Mouse (Mus musculus) kidney, postnatal 0 days (tissue): ENCODE results near the gene Rtl9. TPM values are rescaled to one million over a fixed set of nuclear protein-coding genes. Genes with fewer than 3 reads are reported as not detected.
A peak's percentile ranks its signal among the peaks of the same experiment; 100 is the strongest.

Experiments used
- ATAC-seq: fragments of 200-750 bp; cut with Nextera tagmentation; replicated peaks from 2 replicates; pipeline ENCODE4 v1.8.0; 2017; ENCODE audit warnings: low read depth, moderate number of reproducible peaks, moderate TSS enrichment, moderate library complexity; ENCODE audit not compliant: low FRiP score
- DNase-seq: peaks from one replicate; pipeline ENCODE4 v3.0.0-alpha.2; 2016; ENCODE audit warnings: low spot score
- H3K27ac ChIP-seq: fragments of 300-500 bp; sonication (generic); 2 replicates; pipeline ENCODE4 v1.5.1; 2014; ENCODE audit warnings: mild to moderate bottlenecking
- H3K27me3 ChIP-seq: fragments of 300-500 bp; sonication (generic); 2 replicates; pipeline ENCODE4 v1.6.1; 2014; ENCODE audit warnings: low read length, mixed read lengths; ENCODE audit not compliant: insufficient read depth
- H3K36me3 ChIP-seq: fragments of 300-500 bp; sonication (generic); 2 replicates; pipeline ENCODE4 v1.6.1; 2014; ENCODE audit warnings: low read length, mixed read lengths; ENCODE audit not compliant: insufficient read depth
- H3K4me1 ChIP-seq: fragments of 300-500 bp; sonication (generic); replicated peaks from 2 replicates; pipeline ENCODE4 v1.6.1; 2014; ENCODE audit warnings: antibody characterized with exemption, low read length, mixed read lengths; ENCODE audit not compliant: insufficient read depth
- H3K4me2 ChIP-seq: fragments of 300-500 bp; sonication (generic); 2 replicates; pipeline ENCODE4 v1.6.1; 2014; ENCODE audit warnings: mild to moderate bottlenecking, low read length, moderate library complexity, mixed read lengths
- H3K4me3 ChIP-seq: fragments of 300-500 bp; sonication (generic); replicated peaks from 2 replicates; pipeline ENCODE4 v1.5.1; 2014; ENCODE audit warnings: low read depth, low read length
- H3K9ac ChIP-seq: fragments of 300-500 bp; sonication (generic); 2 replicates; pipeline ENCODE4 v1.6.1; 2014; ENCODE audit warnings: low read depth, low read length
- H3K9me3 ChIP-seq: fragments of 300-500 bp; sonication (generic); replicated peaks from 2 replicates; pipeline ENCODE4 v1.6.1; 2016; ENCODE audit warnings: low read length, inconsistent platforms, mixed read lengths
- CTCF ChIP-seq: IDR thresholded peaks from 2 replicates; pipeline ENCODE4 v1.5.1; 2016; ENCODE audit warnings: antibody characterized with exemption, low read depth, mild to moderate bottlenecking, moderate library complexity
- WGBS: fragments of 180-500 bp; shearing (Covaris S2); extraction: QIAGEN DNeasy Blood & Tissue Kit; methylation state at CpG from one replicate; pipeline ENCODE4 v1.1.7; 2014; 5-methylcytosine and 5-hydroxymethylcytosine counted together
- polyA plus RNA-seq: library from polyadenylated mRNA; unstranded; fragments of >200 nt; fragmentation: Nextera tagmentation; extraction: Ambion mirVana; gene quantifications from 2 replicates; pipeline ENCODE4 v1.2.1, GENCODE M21; 2015

The Rtl9 gene
- polyA plus RNA-seq, 1 experiment from 2014 or later: 0.08 TPM

DNA sequence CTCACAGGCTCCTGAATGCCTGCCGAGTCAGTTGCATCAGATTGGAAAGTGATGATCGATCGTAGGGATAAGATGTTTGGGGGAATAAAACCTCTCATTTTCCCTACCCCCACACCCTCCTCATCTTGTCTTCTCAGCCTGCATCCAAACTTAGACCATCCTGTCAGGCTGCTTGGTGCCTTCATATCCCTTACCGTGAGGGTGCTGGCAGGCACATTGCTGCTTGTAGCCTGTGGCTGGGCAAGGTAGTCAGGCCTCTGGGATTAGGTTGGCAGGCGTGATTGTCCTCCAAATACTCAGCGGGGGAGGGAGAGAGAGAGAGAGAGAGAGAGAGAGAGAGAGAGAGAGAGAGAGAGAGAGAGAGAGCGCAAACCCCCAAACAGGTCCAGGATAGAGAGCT is 11.2 kb upstream of the Rtl9 start:
- Histone ChIP-seq H3K27ac (no peak overlapping the region), H3K9ac (no peak overlapping the region), H3K27me3 (no peaks in the 10 kb centered on the region), H3K4me3 (no peak overlapping the region), H3K36me3 (no peaks in the 10 kb centered on the region), H3K9me3 (no peaks in the 10 kb centered on the region), H3K4me2 (no peak overlapping the region), H3K4me1 (no peaks in the 10 kb centered on the region)
- DNase-seq (no peak), ATAC-seq (no peak)
- no peak for TF ChIP-seq CTCF
- WGBS: 71% methylated on average over 7 of the region's 7 CpGs

- Histone ChIP-seq H3K36me3 (no peaks in the 10 kb centered on the region), H3K27ac (no peak overlapping the region), H3K9me3 (no peaks in the 10 kb centered on the region), H3K27me3 (no peaks in the 10 kb centered on the region), H3K4me2 (no peak overlapping the region), H3K4me3 (no peak overlapping the region), H3K4me1 (no peaks in the 10 kb centered on the region), H3K9ac (no peak overlapping the region)
- TF ChIP-seq CTCF: no peak
- 60% methylated on average over 6 of the region's 6 CpGs for WGBS
- ATAC-seq (no peak), DNase-seq (no peak)
These were observed 8.3 kb upstream of the Rtl9 start for GRCm38 (mm10) chrX:143090904-143091588.

GRCm38 (mm10) chrX:143097551-143097950 is 1.8 kb upstream of the Rtl9 start:
- Histone ChIP-seq H3K9ac (no peak overlapping the region), H3K4me1 (no peaks in the 10 kb centered on the region), H3K36me3 (no peaks in the 10 kb centered on the region), H3K4me2 (no peak overlapping the region), H3K27me3 (no peaks in the 10 kb centered on the region), H3K27ac (no peak overlapping the region), H3K4me3 (no peak overlapping the region), H3K9me3 (no peaks in the 10 kb centered on the region)
- no peak for TF ChIP-seq CTCF
- 69% methylated on average over 6 of the region's 6 CpGs for WGBS
- ATAC-seq (no peak), DNase-seq (no peak)

GRCm38 (mm10) chrX:143103146-143103545 is 3.8 kb downstream of the Rtl9 start:
- no peak for TF ChIP-seq CTCF
- ATAC-seq (no peak), DNase-seq (no peak)
- H3K9ac ChIP-seq: no peak overlapping the region
- no peaks in the 10 kb centered on the region for H3K9me3 ChIP-seq
- H3K4me2 ChIP-seq: no peak overlapping the region
- H3K36me3 ChIP-seq: no peaks in the 10 kb centered on the region
- WGBS: 95% methylated on average over 5 of the region's 5 CpGs
- no peaks in the 10 kb centered on the region for H3K4me1 ChIP-seq
- H3K27ac ChIP-seq: no peak overlapping the region
- no peak overlapping the region for H3K4me3 ChIP-seq
- H3K27me3 ChIP-seq: no peaks in the 10 kb centered on the region

DNA sequence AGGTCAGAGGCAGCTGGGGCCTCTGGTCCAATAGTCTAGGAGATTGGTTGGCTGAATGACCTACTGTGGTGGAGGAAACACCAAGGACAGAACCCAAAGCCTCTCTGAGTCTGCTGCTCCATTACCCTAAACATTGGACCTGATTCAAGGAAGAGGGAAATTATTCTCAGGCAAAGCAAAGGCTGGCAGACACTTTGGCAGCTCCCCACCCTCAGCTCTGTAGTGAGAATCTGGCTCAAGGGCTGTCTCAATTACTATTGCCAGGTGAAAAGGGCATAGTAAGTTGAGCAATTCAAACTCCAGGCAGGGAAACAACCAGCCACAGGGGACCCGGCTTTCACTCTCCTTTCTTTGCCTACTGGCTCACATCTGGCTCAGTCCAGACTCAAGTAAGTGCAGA is 6.5 kb downstream of the Rtl9 start:
- H3K4me2 ChIP-seq: no peak overlapping the region
- no peak overlapping the region for H3K9ac ChIP-seq
- WGBS: 76% methylated on average over 1 of the region's 1 CpGs
- H3K27ac ChIP-seq: no peak overlapping the region
- no peaks in the 10 kb centered on the region for H3K27me3 ChIP-seq
- H3K36me3 ChIP-seq: no peaks in the 10 kb centered on the region
- ATAC-seq (no peak), DNase-seq (no peak)
- H3K4me1 ChIP-seq: no peaks in the 10 kb centered on the region
- no peak overlapping the region for H3K4me3 ChIP-seq
- no peak for TF ChIP-seq CTCF
- no peaks in the 10 kb centered on the region for H3K9me3 ChIP-seq

GRCm38 (mm10) chrX:143112546-143112945 is 13.2 kb downstream of the Rtl9 start:
- Histone ChIP-seq H3K36me3 (no peaks in the 10 kb centered on the region), H3K27ac (no peak overlapping the region), H3K4me1 (no peaks in the 10 kb centered on the region), H3K4me2 (no peak overlapping the region), H3K9me3 (no peaks in the 10 kb centered on the region), H3K27me3 (no peaks in the 10 kb centered on the region), H3K4me3 (no peak overlapping the region), H3K9ac (no peak overlapping the region)
- peak; percentile 32; the same call in 1 of the 2 replicates for TF ChIP-seq CTCF
- DNase-seq: no peak
- no peak for ATAC-seq

Other genes with a start within 250 kb of the Rtl9 start
- 7.1 and 8.1 TPM in 2 replicates for gene Ammecr1, start 132.9 kb upstream of the Rtl9 start, polyA plus RNA-seq